Mouse (Mus musculus) lung, embryonic 16.5 days (tissue): ENCODE measurements around the gene Fxyd6. TPM values are rescaled to one million over a fixed set of nuclear protein-coding genes. Genes with fewer than 3 reads are reported as not detected.
A peak's percentile ranks its signal among the peaks of the same experiment; 100 is the strongest.

Experiments
- ATAC-seq: fragments of 200-750 bp; cut with Nextera tagmentation; 2 replicates; pipeline ENCODE4 v1.8.0; 2017; ENCODE audit warnings: low read depth, mild to moderate bottlenecking, moderate library complexity
- H3K27ac ChIP-seq: fragments of 300-500 bp; sonication (generic); 2 replicates; pipeline ENCODE4 v1.5.1; 2014; ENCODE audit warnings: mild to moderate bottlenecking, control low read depth, low read length
- H3K27me3 ChIP-seq: fragments of 300-500 bp; sonication (generic); 2 replicates; pipeline ENCODE4 v1.6.1; 2014; ENCODE audit warnings: low read depth, low read length, mixed read lengths; ENCODE audit not compliant: control insufficient read depth, insufficient read depth
- H3K36me3 ChIP-seq: fragments of 300-500 bp; sonication (generic); 2 replicates; pipeline ENCODE4 v1.6.1; 2014; ENCODE audit warnings: low read length; ENCODE audit not compliant: control insufficient read depth, insufficient read depth
- H3K4me1 ChIP-seq: fragments of 300-500 bp; sonication (generic); replicated peaks from 2 replicates; pipeline ENCODE4 v1.6.1; 2014; ENCODE audit warnings: low read length, mixed read lengths; ENCODE audit not compliant: control insufficient read depth, insufficient read depth
- H3K4me2 ChIP-seq: fragments of 300-500 bp; sonication (generic); 2 replicates; pipeline ENCODE4 v1.6.1; 2014; ENCODE audit warnings: low read depth, low read length, control low read depth
- H3K4me3 ChIP-seq: fragments of 300-500 bp; sonication (generic); 2 replicates; pipeline ENCODE4 v1.5.1; 2014; ENCODE audit warnings: mild to moderate bottlenecking, low read length, control low read depth
- H3K9ac ChIP-seq: fragments of 300-500 bp; sonication (generic); 2 replicates; pipeline ENCODE4 v1.6.1; 2014; ENCODE audit warnings: low read length, control low read depth
- H3K9me3 ChIP-seq: fragments of 300-500 bp; sonication (generic); 2 replicates; pipeline ENCODE4 v1.6.1; 2016; ENCODE audit warnings: low read length; ENCODE audit not compliant: control insufficient read depth
- WGBS: fragments of 180-500 bp; shearing (Covaris S2); extraction: QIAGEN DNeasy Blood & Tissue Kit; methylation state at CpG from one replicate; pipeline ENCODE4 v1.1.7; 2014; 5-methylcytosine and 5-hydroxymethylcytosine counted together
- polyA plus RNA-seq: library from polyadenylated mRNA; unstranded; fragments of >200 nt; fragmentation: Nextera tagmentation; extraction: Ambion mirVana; gene quantifications from 2 replicates; pipeline ENCODE4 v1.2.1, GENCODE M21; 2015

The Fxyd6 gene
- polyA plus RNA-seq, 1 experiment from 2014 or later = 36.5 TPM

- Histone ChIP-seq H3K4me3 (peak overlapping the region; percentile 64), H3K9ac (peak overlapping the region; percentile 70), H3K27me3 (peaks cover 12% of the 10 kb centered on the region; the same call in 1 of the 2 replicates), H3K4me2 (peak overlapping the region; percentile 96), H3K4me1 (peaks cover 8% of the 10 kb centered on the region; the same call in 1 of the 2 replicates), H3K9me3 (no peaks in the 10 kb centered on the region), H3K27ac (no peak overlapping the region), H3K36me3 (no peaks in the 10 kb centered on the region)
- ATAC-seq = peak; percentile 10; the same call in 1 of the 2 replicates
- WGBS = 3% methylated on average over 25 of the region's 25 CpGs
Observed at GRCm38 (mm10) chr9:45370616-45371336, 791 bp downstream of the Fxyd6 start.

GRCm38 (mm10) chr9:45371337-45371707 is 1.3 kb downstream of the Fxyd6 start:
- 17% methylated on average over 2 of the region's 2 CpGs for WGBS
- H3K36me3 ChIP-seq = no peaks in the 10 kb centered on the region
- peaks cover 8% of the 10 kb centered on the region; the same call in 1 of the 2 replicates for H3K4me1 ChIP-seq
- H3K4me3 ChIP-seq = peak overlapping the region; percentile 64
- no peak overlapping the region for H3K27ac ChIP-seq
- ATAC-seq = no peak
- no peaks in the 10 kb centered on the region for H3K9me3 ChIP-seq
- peak overlapping the region; percentile 96 for H3K4me2 ChIP-seq
- peaks cover 12% of the 10 kb centered on the region; the same call in 1 of the 2 replicates for H3K27me3 ChIP-seq
- no peak overlapping the region for H3K9ac ChIP-seq

DNA sequence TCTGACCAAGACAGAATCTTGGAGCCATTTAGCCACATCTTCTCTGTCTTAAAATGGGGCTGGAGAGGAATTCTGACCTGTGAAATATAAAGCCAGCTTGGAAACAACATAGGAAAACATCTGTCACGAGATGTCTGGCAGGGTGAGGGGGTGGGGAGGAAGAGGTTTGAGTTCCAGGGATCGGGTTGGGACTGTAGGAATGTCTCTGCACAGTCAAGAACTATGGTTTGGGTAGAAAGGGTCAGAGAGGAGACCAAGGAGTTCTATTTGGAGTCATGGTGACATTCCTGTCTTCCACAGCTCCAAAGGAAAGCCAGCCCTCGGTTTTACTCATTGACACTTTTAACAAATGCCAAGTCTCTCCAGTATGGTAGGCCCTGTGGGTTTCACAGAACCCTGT is 3.9 kb downstream of the Fxyd6 start:
- Histone ChIP-seq H3K27ac (no peak overlapping the region), H3K4me2 (no peak overlapping the region), H3K9me3 (no peaks in the 10 kb centered on the region), H3K4me3 (no peak overlapping the region), H3K4me1 (peaks cover 8% of the 10 kb centered on the region; the same call in 1 of the 2 replicates), H3K27me3 (peaks cover 10% of the 10 kb centered on the region; the same call in 1 of the 2 replicates), H3K36me3 (no peaks in the 10 kb centered on the region), H3K9ac (no peak overlapping the region)
- no peak for ATAC-seq
- WGBS = 43% methylated on average over 3 of the region's 3 CpGs

GRCm38 (mm10) chr9:45374988-45375502 is 5.1 kb downstream of the Fxyd6 start:
- Histone ChIP-seq H3K4me1 (peaks cover 8% of the 10 kb centered on the region; the same call in 1 of the 2 replicates), H3K36me3 (no peaks in the 10 kb centered on the region), H3K27me3 (peaks cover 3% of the 10 kb centered on the region; the same call in 1 of the 2 replicates), H3K9ac (no peak overlapping the region), H3K4me3 (no peak overlapping the region), H3K27ac (no peak overlapping the region), H3K9me3 (no peaks in the 10 kb centered on the region), H3K4me2 (no peak overlapping the region)
- WGBS = 88% methylated on average over 6 of the region's 6 CpGs
- no peak for ATAC-seq

DNA sequence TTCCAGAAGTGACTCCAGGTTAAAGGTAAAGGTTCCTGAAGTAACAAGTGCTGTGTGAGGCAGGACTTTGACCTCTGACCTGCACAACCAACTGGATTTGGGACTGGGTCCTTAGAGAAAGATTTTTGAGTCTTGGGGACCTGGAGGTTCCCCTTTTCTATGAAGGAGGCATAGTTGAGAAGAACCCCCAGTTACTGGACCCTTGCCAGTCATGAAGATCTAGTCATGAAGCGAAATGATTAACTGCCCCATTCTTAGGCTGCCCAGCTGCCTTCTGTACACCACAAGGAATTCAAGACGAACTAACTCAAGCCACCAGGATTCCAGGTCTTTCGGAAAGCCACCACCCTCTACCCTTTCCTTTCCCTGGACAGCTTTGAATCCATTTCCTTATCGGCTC is 6.4 kb downstream of the Fxyd6 start:
- H3K4me1 ChIP-seq = no peaks in the 10 kb centered on the region
- H3K27ac ChIP-seq = peak overlapping the region; percentile 34; the same call in 1 of the 2 replicates
- no peaks in the 10 kb centered on the region for H3K36me3 ChIP-seq
- no peaks in the 10 kb centered on the region for H3K9me3 ChIP-seq
- H3K4me3 ChIP-seq = no peak overlapping the region
- H3K4me2 ChIP-seq = no peak overlapping the region
- ATAC-seq = no peak
- no peaks in the 10 kb centered on the region for H3K27me3 ChIP-seq
- H3K9ac ChIP-seq = no peak overlapping the region
- WGBS = 28% methylated on average over 4 of the region's 4 CpGs

- Histone ChIP-seq H3K27me3 (no peaks in the 10 kb centered on the region), H3K4me2 (no peak overlapping the region), H3K27ac (no peak overlapping the region), H3K4me1 (no peaks in the 10 kb centered on the region), H3K9ac (no peak overlapping the region), H3K4me3 (no peak overlapping the region), H3K9me3 (no peaks in the 10 kb centered on the region), H3K36me3 (no peaks in the 10 kb centered on the region)
- ATAC-seq = peak; percentile 54; the same call in 1 of the 2 replicates
- WGBS = 51% methylated on average over 2 of the region's 2 CpGs
Observed at GRCm38 (mm10) chr9:45376883-45377282, 6.9 kb downstream of the Fxyd6 start.

DNA sequence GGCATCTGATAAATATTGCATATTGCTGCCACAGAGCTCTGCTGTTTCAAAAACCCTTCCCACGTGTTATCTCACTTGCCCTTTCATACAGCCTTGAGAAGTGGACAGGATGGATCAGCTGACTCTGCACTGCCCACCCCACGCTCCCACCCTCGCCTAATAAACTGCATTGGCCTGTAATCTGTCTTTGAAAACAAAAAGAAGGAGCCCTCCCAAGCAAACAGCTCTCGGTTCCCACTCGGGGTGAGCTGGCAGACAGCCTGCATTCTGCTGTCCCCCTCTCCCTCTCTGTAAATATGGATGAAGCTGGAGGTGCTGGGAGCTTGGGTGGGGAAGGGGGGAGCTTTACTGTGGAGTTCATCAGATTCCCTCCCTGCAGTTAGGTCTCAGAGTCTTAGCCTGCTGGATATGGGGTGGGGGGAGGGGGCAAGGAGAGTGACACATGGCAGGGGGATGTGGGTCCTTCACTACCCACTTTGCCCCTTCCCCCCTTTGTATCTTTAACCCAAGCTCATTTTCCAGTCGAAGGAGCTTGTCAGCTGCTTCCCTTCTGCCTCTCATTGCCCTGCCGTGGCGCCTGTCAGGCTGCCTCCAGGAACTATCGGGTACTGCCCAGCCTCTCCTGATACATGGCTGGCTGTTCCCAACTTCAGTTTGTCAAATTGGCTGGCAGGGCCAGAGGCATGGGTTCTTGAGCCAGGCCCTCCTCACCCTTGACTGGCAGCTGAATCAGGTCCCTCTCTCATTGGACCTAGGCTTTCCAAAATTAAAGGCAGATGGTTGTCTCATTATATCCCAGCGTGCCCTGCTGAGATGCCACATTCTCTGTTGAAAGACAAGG is 10.6 kb downstream of the Fxyd6 start:
- no peak overlapping the region for H3K27ac ChIP-seq
- ATAC-seq = no peak
- H3K9ac ChIP-seq = no peak overlapping the region
- H3K4me1 ChIP-seq = no peaks in the 10 kb centered on the region
- no peak overlapping the region for H3K4me2 ChIP-seq
- H3K4me3 ChIP-seq = no peak overlapping the region
- 48% methylated on average over 10 of the region's 10 CpGs for WGBS
- no peaks in the 10 kb centered on the region for H3K9me3 ChIP-seq
- H3K27me3 ChIP-seq = no peaks in the 10 kb centered on the region
- no peaks in the 10 kb centered on the region for H3K36me3 ChIP-seq

DNA sequence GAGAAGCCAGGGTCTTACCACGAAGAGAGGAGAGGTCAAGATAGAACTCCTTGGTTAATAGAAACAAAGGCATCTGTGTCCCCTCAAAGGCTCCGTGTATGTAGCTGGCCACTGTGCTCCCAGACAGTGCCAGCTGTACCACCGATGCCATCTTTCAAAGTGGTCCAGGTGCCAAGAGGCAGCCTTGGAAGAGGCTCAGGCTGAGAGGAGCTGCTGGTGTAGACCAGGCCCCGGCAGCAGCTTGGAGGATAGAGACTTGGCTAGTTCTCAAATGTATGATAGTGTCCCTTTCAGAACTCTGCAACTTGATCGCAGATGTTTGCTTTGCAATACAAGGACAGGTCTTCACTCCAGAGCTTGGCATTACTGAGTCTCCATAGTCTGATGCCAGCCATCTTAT is 12.4 kb downstream of the Fxyd6 start:
- H3K4me3 ChIP-seq = no peak overlapping the region
- 54% methylated on average over 5 of the region's 5 CpGs for WGBS

GRCm38 (mm10) chr9:45382834-45383233 is 12.8 kb downstream of the Fxyd6 start:
- no peaks in the 10 kb centered on the region for H3K27me3 ChIP-seq
- no peaks in the 10 kb centered on the region for H3K4me1 ChIP-seq
- no peak overlapping the region for H3K4me2 ChIP-seq
- no peaks in the 10 kb centered on the region for H3K9me3 ChIP-seq
- no peaks in the 10 kb centered on the region for H3K36me3 ChIP-seq
- 73% methylated on average over 5 of the region's 5 CpGs for WGBS
- H3K27ac ChIP-seq = no peak overlapping the region
- H3K4me3 ChIP-seq = no peak overlapping the region
- ATAC-seq = no peak
- no peak overlapping the region for H3K9ac ChIP-seq

More for the DNA sequence above, 12.4 kb downstream of the Fxyd6 start:
- H3K36me3 ChIP-seq = no peaks in the 10 kb centered on the region
- no peaks in the 10 kb centered on the region for H3K27me3 ChIP-seq
- H3K9me3 ChIP-seq = no peaks in the 10 kb centered on the region
- no peak overlapping the region for H3K9ac ChIP-seq
- no peak overlapping the region for H3K27ac ChIP-seq
- no peaks in the 10 kb centered on the region for H3K4me1 ChIP-seq
- no peak for ATAC-seq
- H3K4me2 ChIP-seq = no peak overlapping the region
